Mouse (Mus musculus) ES-Bruce4 (cell line): Measurements from ENCODE around the gene Fam129b. TPM values are rescaled to one million over a fixed set of nuclear protein-coding genes. Genes with fewer than 3 reads are reported as not detected.

Experiments used
- H3K27ac ChIP-seq: 2 replicates; pipeline ENCODE4 v1.5.1; 2012; ENCODE audit warnings: low read length, inconsistent platforms; ENCODE audit not compliant: insufficient read depth
- H3K27me3 ChIP-seq: 2 replicates; pipeline ENCODE4 v1.6.1; 2012; ENCODE audit warnings: mild to moderate bottlenecking, low read length, inconsistent platforms; ENCODE audit not compliant: control insufficient read depth, poor library complexity, insufficient read depth, severe bottlenecking
- H3K36me3 ChIP-seq: 2 replicates; pipeline ENCODE4 v1.6.1; 2012; ENCODE audit warnings: inconsistent platforms, mild to moderate bottlenecking, low read length, moderate library complexity; ENCODE audit not compliant: control insufficient read depth, poor library complexity, insufficient read depth, severe bottlenecking
- H3K4me1 ChIP-seq: one replicate; pipeline ENCODE4 v1.8.1; 2011; ENCODE audit warnings: low read length; ENCODE audit not compliant: control insufficient read depth, insufficient read depth
- H3K4me3 ChIP-seq: 2 replicates; pipeline ENCODE4 v1.5.1; 2011; ENCODE audit warnings: low read depth, mild to moderate bottlenecking, low read length
- H3K9ac ChIP-seq: 2 replicates; pipeline ENCODE4 v1.6.1; 2012; ENCODE audit warnings: low read depth, mild to moderate bottlenecking, inconsistent platforms; ENCODE audit not compliant: poor library complexity, severe bottlenecking
- H3K9me3 ChIP-seq: replicated peaks from 2 replicates; pipeline ENCODE4 v1.6.1; 2012; ENCODE audit warnings: mild to moderate bottlenecking, low read length, inconsistent platforms; ENCODE audit not compliant: control insufficient read depth, poor library complexity, insufficient read depth, severe bottlenecking
- CTCF ChIP-seq: IDR thresholded peaks from one replicate; pipeline ENCODE4 v1.8.1; 2011; ENCODE audit warnings: low read depth, low read length
- EP300 ChIP-seq: IDR thresholded peaks from 2 replicates; pipeline ENCODE4 v1.6.1; 2011; ENCODE audit warnings: low read depth, low read length; ENCODE audit not compliant: insufficient read depth
- POLR2A ChIP-seq: IDR thresholded peaks from one replicate; pipeline ENCODE4 v1.8.1; 2011; ENCODE audit warnings: low read length; ENCODE audit not compliant: insufficient read depth
- polyA plus RNA-seq: library from polyadenylated mRNA; stranded (reverse); fragments of >200 nt; gene quantifications from 2 replicates; pipeline ENCODE4 v1.2.4, GENCODE M21; 2011; ENCODE audit warnings: low read depth; ENCODE audit not compliant: missing spikeins, insufficient read depth, insufficient read length

Gene Fam129b
- polyA plus RNA-seq, 1 experiment: 65.5 TPM

- H3K27ac ChIP-seq: no peak overlapping the region
- no peak overlapping the region for H3K9ac ChIP-seq
Measured at GRCm38 (mm10) chr2:32968024-32968614, 92.2 kb downstream of the Fam129b start.

GRCm38 (mm10) chr2:32969326-32969725 lies 93.4 kb downstream of the Fam129b start:
- no peak for TF ChIP-seq CTCF
- no peak for TF ChIP-seq POLR2A
- TF ChIP-seq EP300: no peak
- peaks cover 9% of the 10 kb centered on the region for H3K36me3 ChIP-seq
- H3K9me3 ChIP-seq: no peaks in the 10 kb centered on the region
- no peak overlapping the region for H3K4me3 ChIP-seq
- no peaks in the 10 kb centered on the region for H3K4me1 ChIP-seq
- H3K27me3 ChIP-seq: no peaks in the 10 kb centered on the region
- no peak overlapping the region for H3K27ac ChIP-seq
- H3K9ac ChIP-seq: no peak overlapping the region

More at GRCm38 (mm10) chr2:32968024-32968614, 92.2 kb downstream of the Fam129b start:
- H3K4me1 ChIP-seq: no peaks in the 10 kb centered on the region
- H3K9me3 ChIP-seq: no peaks in the 10 kb centered on the region
- no peak overlapping the region for H3K4me3 ChIP-seq
- no peak for TF ChIP-seq EP300
- TF ChIP-seq POLR2A: no peak
- TF ChIP-seq CTCF: no peak
- H3K36me3 ChIP-seq: peaks cover 19% of the 10 kb centered on the region
- no peaks in the 10 kb centered on the region for H3K27me3 ChIP-seq

GRCm38 (mm10) chr2:32971235-32971634 lies 95.3 kb downstream of the Fam129b start:
- no peaks in the 10 kb centered on the region for H3K4me1 ChIP-seq
- H3K36me3 ChIP-seq: peaks cover 3% of the 10 kb centered on the region; the same call in 1 of the 2 replicates
- H3K4me3 ChIP-seq: no peak overlapping the region
- no peaks in the 10 kb centered on the region for H3K27me3 ChIP-seq
- TF ChIP-seq EP300 (0 out of 2 replicates have a peak, but pooled peaks have one; percentile 34), POLR2A (no peak), CTCF (no peak)
- H3K27ac ChIP-seq: no peak overlapping the region
- no peak overlapping the region for H3K9ac ChIP-seq
- H3K9me3 ChIP-seq: no peaks in the 10 kb centered on the region

- no peak overlapping the region for H3K4me3 ChIP-seq
- H3K27ac ChIP-seq: no peak overlapping the region
- no peak overlapping the region for H3K9ac ChIP-seq
- peaks cover 3% of the 10 kb centered on the region; the same call in 1 of the 2 replicates for H3K36me3 ChIP-seq
- no peaks in the 10 kb centered on the region for H3K4me1 ChIP-seq
- TF ChIP-seq EP300 (no peak), POLR2A (no peak), CTCF (no peak)
- no peaks in the 10 kb centered on the region for H3K27me3 ChIP-seq
- no peaks in the 10 kb centered on the region for H3K9me3 ChIP-seq
Measured at GRCm38 (mm10) chr2:32974216-32974615, 98.3 kb downstream of the Fam129b start.

Other genes with a start within 250 kb of the Fam129b start
- 20.0 and 20.8 TPM in 2 replicates for gene Eng, start 229.5 kb upstream of the Fam129b start, polyA plus RNA-seq
- 45.7 and 52.7 TPM in 2 replicates for gene Fpgs, start 172.0 kb upstream of the Fam129b start, polyA plus RNA-seq
- gene Cdk9, start 163.0 kb upstream of the Fam129b start, polyA plus RNA-seq: 109 and 115 TPM in 2 replicates
- gene Sh2d3c, start 155.1 kb upstream of the Fam129b start, polyA plus RNA-seq: 9.0 and 11.4 TPM in 2 replicates
- not detected in 2 replicates for gene 6330409D20Rik, start 135.1 kb upstream of the Fam129b start, polyA plus RNA-seq
- 77.0 and 83.7 TPM in 2 replicates for gene Tor2a, start 118.9 kb upstream of the Fam129b start, polyA plus RNA-seq
- 2.2 TPM in 2 replicates for gene Ttc16, start 100.5 kb upstream of the Fam129b start, polyA plus RNA-seq
- 9.9 and 11.6 TPM in 2 replicates for gene Ptrh1, start 100.3 kb upstream of the Fam129b start, polyA plus RNA-seq
- gene Cfap157, start 91.7 kb upstream of the Fam129b start, polyA plus RNA-seq: not detected in 2 replicates
- 21.1 and 22.0 TPM in 2 replicates for gene Stxbp1, start 28.9 kb upstream of the Fam129b start, polyA plus RNA-seq
- 114 and 117 TPM in 2 replicates for gene Rpl12, start 85.4 kb downstream of the Fam129b start, polyA plus RNA-seq
- gene Lrsam1, start 85.5 kb downstream of the Fam129b start, polyA plus RNA-seq: 14.7 and 17.0 TPM in 2 replicates
- 7.9 and 9.0 TPM in 2 replicates for gene Slc2a8, start 106.0 kb downstream of the Fam129b start, polyA plus RNA-seq